Comparison of ENCODE assay signal across 12 mouse cellular contexts in the genomic region with DNA sequence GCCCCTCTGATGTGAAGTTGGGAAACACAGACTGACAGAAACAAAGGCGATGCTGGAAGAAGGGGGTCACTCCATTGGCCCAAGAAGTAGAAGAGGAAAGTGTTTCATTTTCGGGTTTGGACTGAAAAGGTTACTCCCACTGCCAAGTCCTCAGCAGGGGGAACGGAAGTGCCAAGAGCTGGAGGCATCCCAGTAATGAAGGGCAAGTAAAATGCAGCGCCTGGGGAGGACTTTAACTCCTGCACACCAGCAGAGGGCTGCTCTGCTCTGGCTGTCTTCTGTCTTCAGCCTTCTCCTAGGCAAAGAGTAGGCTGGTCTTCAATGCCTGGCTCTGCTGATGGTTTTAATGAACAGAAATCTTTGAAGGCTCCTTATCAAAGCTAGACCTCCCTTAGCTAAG.
DNase-seq lines count a peak whose midpoint lies in the region; ATAC-seq and TF ChIP-seq lines count a peak whose summit lies in the region.
"Had no signal": no experiment of that assay in that cellular context is flagged by ENCODE, and none has a peak within 500 bp of the region (broad histone marks: within the 10 kb centered on the region; RNA-seq: fewer than 3 reads in every experiment).

No protein-coding gene starts in this region.

- no peaks in the 10 kb centered on the region for H3K4me1 ChIP-seq in cerebellum, adult 2 months (ENCODE audit: control insufficient read depth, insufficient read depth, low read length)
- no peaks in the 10 kb centered on the region for H3K4me1 ChIP-seq in neural tube, embryonic 15.5 days
- H3K4me1 ChIP-seq in thymus, adult 2 months (replicated peaks; ENCODE audit: control insufficient read depth, insufficient read depth, low read length) = no peaks in the 10 kb centered on the region
- H3K4me1 ChIP-seq: forebrain, embryonic 10.5 days had no signal

- peak; percentile 33 for DNase-seq in adrenal gland, postnatal 10 days
- no peak for DNase-seq in adrenal gland, postnatal 25 days
- DNase-seq in left cerebral cortex, adult 2 months (ENCODE audit: extremely low spot score in 1 of 2, low spot score in 2 of 2) = peak in 1 of 2 experiments; percentile 11
- DNase-seq in left cerebral cortex, adult 11 months (ENCODE audit: low spot score) = no peak
- peak; percentile 74 to 77 for DNase-seq in cerebellum, adult 2 months
- DNase-seq in layer of hippocampus, postnatal 14 days (ENCODE audit: low spot score in 2 of 2) = peak; percentile 37 to 63
- DNase-seq in thymus, adult 2 months = no peak
- DNase-seq: kidney, postnatal 10 days had no signal

- no peak overlapping the region for H3K4me3 ChIP-seq in left cerebral cortex, adult 2 months
- H3K4me3 ChIP-seq in cerebellum, adult 2 months (replicated peaks; ENCODE audit: insufficient read depth, low read depth, low read length) = no peak overlapping the region
- H3K4me3 ChIP-seq in neural tube, embryonic 15.5 days (replicated peaks) = no peak overlapping the region
- H3K4me3 ChIP-seq in thymus, adult 2 months (ENCODE audit: control insufficient read depth, insufficient read depth, low read length) = no peak overlapping the region
- H3K4me3 ChIP-seq: forebrain, embryonic 10.5 days had no signal

- no peaks in the 10 kb centered on the region for H3K36me3 ChIP-seq in neural tube, embryonic 15.5 days
- H3K36me3 ChIP-seq in thymus, adult 2 months (ENCODE audit: control insufficient read depth, insufficient read depth, low read length) = no peaks in the 10 kb centered on the region
- H3K36me3 ChIP-seq: forebrain, embryonic 10.5 days had no signal

- no peak overlapping the region for H3K9ac ChIP-seq in neural tube, embryonic 15.5 days (replicated peaks)
- H3K9ac ChIP-seq: liver, embryonic 14.5 days had no signal

- no peaks in the 10 kb centered on the region for H3K27me3 ChIP-seq in cerebellum, adult 2 months (ENCODE audit: control insufficient read depth, insufficient read depth, low read length)
- no peaks in the 10 kb centered on the region for H3K27me3 ChIP-seq in neural tube, embryonic 15.5 days (replicated peaks)
- no peaks in the 10 kb centered on the region for H3K27me3 ChIP-seq in thymus, adult 2 months (ENCODE audit: control insufficient read depth, insufficient read depth, low read length)

- 9% methylated on average over 4 of the region's 4 CpGs for WGBS in cerebellum, adult 2 months
- WGBS in neural tube, embryonic 15.5 days = 68% methylated on average over 4 of the region's 4 CpGs
- 77% methylated on average over 4 of the region's 4 CpGs for WGBS in thymus, adult 2 months

- intact Hi-C loops in left cerebral cortex, adult 2 months (cut with DNase I) = no loop called here

- TF ChIP-seq CTCF in left cerebral cortex, adult 2 months (IDR thresholded peaks at IDR 0.05) = peak; percentile 28
- no peak for TF ChIP-seq CTCF in cerebellum, adult 2 months (IDR thresholded peaks at IDR 0.05; ENCODE audit: borderline replicate concordance, insufficient read depth, low read depth, low read length)
- TF ChIP-seq CTCF in thymus, adult 2 months (IDR thresholded peaks at IDR 0.05; ENCODE audit: borderline replicate concordance, control insufficient read depth, extremely low read depth, insufficient read depth, low read length, poor library complexity) = no peak

- ATAC-seq in neural tube, embryonic 15.5 days (ENCODE audit: low FRiP score) = no peak
- ATAC-seq: Patski had no signal

- H3K4me2 ChIP-seq in neural tube, embryonic 15.5 days = no peak overlapping the region

- no peaks in the 10 kb centered on the region for H3K9me3 ChIP-seq in neural tube, embryonic 15.5 days (replicated peaks)
- H3K9me3 ChIP-seq: forebrain, embryonic 10.5 days had no signal

- no peak overlapping the region for H3K27ac ChIP-seq in left cerebral cortex, adult 2 months
- no peak overlapping the region for H3K27ac ChIP-seq in cerebellum, adult 2 months (ENCODE audit: insufficient read depth, low read length)
- no peak overlapping the region for H3K27ac ChIP-seq in neural tube, embryonic 15.5 days (replicated peaks)
- no peak overlapping the region for H3K27ac ChIP-seq in thymus, adult 2 months (ENCODE audit: control insufficient read depth, insufficient read depth, low read length)
- H3K27ac ChIP-seq: forebrain, embryonic 10.5 days; liver, embryonic 14.5 days had no signal

- TF ChIP-seq POLR2A in cerebellum, adult 2 months (IDR thresholded peaks at IDR 0.05; ENCODE audit: borderline replicate concordance, insufficient read depth, low read length) = no peak
- no peak for TF ChIP-seq POLR2A in thymus, adult 2 months (IDR thresholded peaks at IDR 0.05; ENCODE audit: control insufficient read depth, extremely low read depth, insufficient read depth, low read length, poor library complexity)

Comparison
In these comparisons a context has a peak if more than half of its experiments do, and no peak if none do; other contexts are left out.
1. DNase-seq: peak in adrenal gland, postnatal 10 days (single experiment), cerebellum, adult 2 months (2 of 2) and layer of hippocampus, postnatal 14 days (2 of 2); none in adrenal gland, postnatal 25 days (single experiment), left cerebral cortex, adult 11 months (single experiment) and thymus, adult 2 months (single experiment).